ENCODE assay signal across 9 mouse cellular contexts in genomic region chr9:21792644-21793043, GRCm38 (mm10). TPM values are rescaled to one million over a fixed set of nuclear protein-coding genes. Genes with fewer than 3 reads are reported as not detected.
A peak's percentile ranks its signal among the peaks of the same experiment; 100 is the strongest.
DNase-seq lines count a peak whose midpoint lies in the region; ATAC-seq lines count a peak whose summit lies in the region.
"Had no signal": no experiment of that assay in that cellular context is flagged by ENCODE, and none has a peak within 500 bp of the region (broad histone marks: within the 10 kb centered on the region; RNA-seq: fewer than 3 reads in every experiment).

No protein-coding gene starts in this region.

- H3K9me3 ChIP-seq in neural tube, embryonic 12.5 days, result no peaks in the 10 kb centered on the region
- H3K9me3 ChIP-seq in heart, embryonic 12.5 days (replicated peaks), result no peaks in the 10 kb centered on the region
- no peaks in the 10 kb centered on the region for H3K9me3 ChIP-seq in stomach, embryonic 14.5 days (ENCODE audit: control insufficient read depth, low read depth, low read length)

- WGBS in neural tube, embryonic 12.5 days, result 63% methylated on average over 8 of the region's 8 CpGs
- 58% methylated on average over 8 of the region's 8 CpGs for WGBS in heart, embryonic 12.5 days
- WGBS in stomach, embryonic 14.5 days, result 46% methylated on average over 8 of the region's 8 CpGs

- peaks cover 19% of the 10 kb centered on the region for H3K36me3 ChIP-seq in neural tube, embryonic 12.5 days
- H3K36me3 ChIP-seq in heart, embryonic 12.5 days, result peaks cover 75% of the 10 kb centered on the region
- peaks cover 54% of the 10 kb centered on the region for H3K36me3 ChIP-seq in stomach, embryonic 14.5 days (ENCODE audit: control insufficient read depth, insufficient read depth, low read length)

- H3K27me3 ChIP-seq in neural tube, embryonic 12.5 days (replicated peaks), result no peaks in the 10 kb centered on the region
- no peaks in the 10 kb centered on the region for H3K27me3 ChIP-seq in heart, embryonic 12.5 days (replicated peaks)
- no peaks in the 10 kb centered on the region for H3K27me3 ChIP-seq in stomach, embryonic 14.5 days (ENCODE audit: control insufficient read depth, insufficient read depth, low read length)

- no peak overlapping the region for H3K4me3 ChIP-seq in neural tube, embryonic 12.5 days
- H3K4me3 ChIP-seq in heart, embryonic 12.5 days, result peak overlapping the region; percentile 7; the same call in 1 of the 2 replicates
- H3K4me3 ChIP-seq in stomach, embryonic 14.5 days (ENCODE audit: low read depth, low read length), result no peak overlapping the region

- ATAC-seq in neural tube, embryonic 12.5 days (ENCODE audit: low FRiP score, low read depth), result peak; percentile 62; the same call in 1 of the 2 replicates
- peak; percentile 73 for ATAC-seq in common myeloid progenitor, adult 5-6 weeks (replicated peaks; ENCODE audit: low read depth, poor library complexity, severe bottlenecking)
- no peak for ATAC-seq in heart, embryonic 12.5 days (ENCODE audit: insufficient number of reproducible peaks, low FRiP score)
- ATAC-seq in stomach, embryonic 14.5 days (ENCODE audit: insufficient number of reproducible peaks, insufficient read depth, low FRiP score, low read depth), result 0 out of 2 replicates have a peak, but pooled peaks have one; percentile 10

- H3K4me2 ChIP-seq in neural tube, embryonic 12.5 days (replicated peaks), result no peak overlapping the region
- peak overlapping the region; percentile 42 for H3K4me2 ChIP-seq in heart, embryonic 12.5 days
- peak overlapping the region; percentile 28; the same call in 1 of the 2 replicates for H3K4me2 ChIP-seq in stomach, embryonic 14.5 days (replicated peaks; ENCODE audit: low read depth, low read length)

- H3K4me1 ChIP-seq in neural tube, embryonic 12.5 days, result peaks cover 1% of the 10 kb centered on the region; the same call in 1 of the 2 replicates
- peaks cover 73% of the 10 kb centered on the region for H3K4me1 ChIP-seq in heart, embryonic 12.5 days (replicated peaks)
- peaks cover 38% of the 10 kb centered on the region for H3K4me1 ChIP-seq in stomach, embryonic 14.5 days (ENCODE audit: control insufficient read depth, insufficient read depth, low read length)

- no peak overlapping the region for H3K27ac ChIP-seq in neural tube, embryonic 12.5 days
- peak overlapping the region; percentile 73 for H3K27ac ChIP-seq in heart, embryonic 12.5 days (ENCODE audit: poor library complexity, severe bottlenecking)
- H3K27ac ChIP-seq in stomach, embryonic 14.5 days (ENCODE audit: low read length), result no peak overlapping the region

- H3K9ac ChIP-seq in neural tube, embryonic 12.5 days, result no peak overlapping the region
- peak overlapping the region; percentile 41; the same call in 1 of the 2 replicates for H3K9ac ChIP-seq in heart, embryonic 12.5 days
- no peak overlapping the region for H3K9ac ChIP-seq in stomach, embryonic 14.5 days (replicated peaks; ENCODE audit: low read depth, low read length)

- no peak for DNase-seq in neural tube, embryonic 10.5 days (ENCODE audit: extremely low spot score, low spot score)
- DNase-seq in layer of hippocampus, adult 18-20 months (ENCODE audit: low spot score in 2 of 2), result peak; percentile 62 to 85
- peak; percentile 87 for DNase-seq in lung, postnatal 10 days
- no peak for DNase-seq in embryo, embryonic 10.5 days (ENCODE audit: low spot score)

RNA-seq across cellular contexts. Expression of gene Kank2, which starts 5.9 kb away (rescaled TPM):
- polyA plus RNA-seq in neural tube, embryonic 12.5 days (2016; fragmentation: Nextera tagmentation; extraction: Ambion mirVana), result 7.2 and 8.5 TPM in 2 replicates
- total RNA-seq in common myeloid progenitor, adult 5-6 weeks (2017), result 1.3 and 1.4 TPM in 2 replicates
- polyA plus RNA-seq in heart, embryonic 12.5 days (2016; fragmentation: Nextera tagmentation; extraction: Ambion mirVana), result 18.9 and 19.9 TPM in 2 replicates
- 1 to 10 TPM; 7.4 to 7.6 TPM for total RNA-seq in layer of hippocampus, adult 18-20 months (2021)
- 10.3 and 10.4 TPM in 2 replicates for polyA plus RNA-seq in stomach, embryonic 14.5 days (2014; fragmentation: Nextera tagmentation; extraction: Ambion mirVana)

RNA-seq across cellular contexts. Expression of gene Spc24, which starts 32.5 kb away (rescaled TPM):
- polyA plus RNA-seq in neural tube, embryonic 12.5 days (2016; fragmentation: Nextera tagmentation; extraction: Ambion mirVana), result 59.9 and 73.5 TPM in 2 replicates
- 120 and 131 TPM in 2 replicates for total RNA-seq in common myeloid progenitor, adult 5-6 weeks (2017)
- 84.5 and 86.8 TPM in 2 replicates for polyA plus RNA-seq in heart, embryonic 12.5 days (2016; fragmentation: Nextera tagmentation; extraction: Ambion mirVana)
- total RNA-seq in layer of hippocampus, adult 18-20 months (2021), result 1 to 10 TPM; 1.9 to 2.7 TPM
- 111 and 120 TPM in 2 replicates for polyA plus RNA-seq in stomach, embryonic 14.5 days (2014; fragmentation: Nextera tagmentation; extraction: Ambion mirVana)

RNA-seq across cellular contexts. Expression of gene Angptl8, which starts 42.7 kb away (rescaled TPM):
- polyA plus RNA-seq in neural tube, embryonic 12.5 days (2016; fragmentation: Nextera tagmentation; extraction: Ambion mirVana), result 0.53 TPM in 1 of 2 replicates, not detected in the other
- total RNA-seq in common myeloid progenitor, adult 5-6 weeks (2017), result not detected in 2 replicates
- polyA plus RNA-seq in heart, embryonic 12.5 days (2016; fragmentation: Nextera tagmentation; extraction: Ambion mirVana), result 1.7 and 1.9 TPM in 2 replicates
- not detected for total RNA-seq in layer of hippocampus, adult 18-20 months (2021)
- polyA plus RNA-seq in stomach, embryonic 14.5 days (2014; fragmentation: Nextera tagmentation; extraction: Ambion mirVana), result 2.8 and 2.9 TPM in 2 replicates
- total RNA-seq: layer of hippocampus, postnatal 25 days had no signal

RNA-seq across cellular contexts. Expression of gene Dock6, which starts 59.8 kb away (rescaled TPM):
- 26.2 and 26.9 TPM in 2 replicates for polyA plus RNA-seq in neural tube, embryonic 12.5 days (2016; fragmentation: Nextera tagmentation; extraction: Ambion mirVana)
- total RNA-seq in common myeloid progenitor, adult 5-6 weeks (2017), result 1.8 and 2.7 TPM in 2 replicates
- polyA plus RNA-seq in heart, embryonic 12.5 days (2016; fragmentation: Nextera tagmentation; extraction: Ambion mirVana), result 52.3 and 59.0 TPM in 2 replicates
- total RNA-seq in layer of hippocampus, adult 18-20 months (2021), result 10 to 100 TPM; 11.3 to 13.1 TPM
- polyA plus RNA-seq in stomach, embryonic 14.5 days (2014; fragmentation: Nextera tagmentation; extraction: Ambion mirVana), result 39.8 and 45.1 TPM in 2 replicates

Comparison
In these comparisons a context has a peak if more than half of its experiments do, and no peak if none do; other contexts are left out.
1. DNase-seq: peak in layer of hippocampus, adult 18-20 months (2 of 2) and lung, postnatal 10 days (single experiment); none in neural tube, embryonic 10.5 days (single experiment) and embryo, embryonic 10.5 days (single experiment).